Mouse (Mus musculus) brown adipose tissue, adult 24 weeks (tissue): ENCODE measurements at regions not wholly inside any gene's neighbourhood (a gene's known extent, or its start where the extent isn't known, plus 50 kb on each side); places are given as distances from the start of the nearest gene placed in this dataset.

Experiments used
- H3K27ac ChIP-seq: fragments of 200-500 bp; replicated peaks from 2 replicates; pipeline ENCODE4 v1.5.1; 2012; ENCODE audit warnings: low read depth, mild to moderate bottlenecking, low read length
- H3K4me1 ChIP-seq: fragments of 200-500 bp; 2 replicates; pipeline ENCODE4 v1.6.1; 2012; ENCODE audit warnings: low read length, mixed read lengths; ENCODE audit not compliant: control insufficient read depth, insufficient read depth, insufficient read length
- H3K4me3 ChIP-seq: fragments of 200-500 bp; 2 replicates; pipeline ENCODE4 v1.5.1; 2012; ENCODE audit warnings: low read depth, mild to moderate bottlenecking, low read length, moderate library complexity; ENCODE audit not compliant: insufficient read depth

- no peak overlapping the region for H3K27ac ChIP-seq
- H3K4me1 ChIP-seq = no peaks in the 10 kb centered on the region
- no peak overlapping the region for H3K4me3 ChIP-seq
Observed at GRCm38 (mm10) chr6:143479239-143479638, 312.2 kb downstream of the Etnk1 start.

- Histone ChIP-seq H3K27ac (no peak overlapping the region), H3K4me1 (no peaks in the 10 kb centered on the region), H3K4me3 (no peak overlapping the region)
Observed at GRCm38 (mm10) chr6:143479701-143480388, 312.8 kb downstream of the Etnk1 start.

- no peak overlapping the region for H3K4me3 ChIP-seq
- no peak overlapping the region for H3K27ac ChIP-seq
- no peaks in the 10 kb centered on the region for H3K4me1 ChIP-seq
Observed at GRCm38 (mm10) chr6:143482272-143482671, 315.3 kb downstream of the Etnk1 start.

- Histone ChIP-seq H3K4me1 (no peaks in the 10 kb centered on the region), H3K4me3 (no peak overlapping the region), H3K27ac (no peak overlapping the region)
Observed at GRCm38 (mm10) chr6:143482868-143483267, 315.8 kb downstream of the Etnk1 start.

- no peak overlapping the region for H3K4me3 ChIP-seq
- no peaks in the 10 kb centered on the region for H3K4me1 ChIP-seq
- H3K27ac ChIP-seq = no peak overlapping the region
Observed at GRCm38 (mm10) chr6:143484941-143485340, 317.9 kb downstream of the Etnk1 start.

- Histone ChIP-seq H3K4me1 (no peaks in the 10 kb centered on the region), H3K27ac (no peak overlapping the region), H3K4me3 (no peak overlapping the region)
Observed at GRCm38 (mm10) chr6:143487003-143487402, 320.0 kb downstream of the Etnk1 start.

- H3K27ac ChIP-seq = no peak overlapping the region
- no peaks in the 10 kb centered on the region for H3K4me1 ChIP-seq
- H3K4me3 ChIP-seq = no peak overlapping the region
Observed at GRCm38 (mm10) chr6:143490019-143490418, 323.0 kb downstream of the Etnk1 start.

GRCm38 (mm10) chr6:143491380-143491779, 324.4 kb downstream of the Etnk1 start:
- H3K4me3 ChIP-seq = no peak overlapping the region
- no peak overlapping the region for H3K27ac ChIP-seq
- no peaks in the 10 kb centered on the region for H3K4me1 ChIP-seq

- Histone ChIP-seq H3K4me3 (no peak overlapping the region), H3K4me1 (no peaks in the 10 kb centered on the region), H3K27ac (no peak overlapping the region)
Observed at GRCm38 (mm10) chr6:143493543-143493942, 326.5 kb downstream of the Etnk1 start.

- H3K4me1 ChIP-seq = no peaks in the 10 kb centered on the region
- no peak overlapping the region for H3K27ac ChIP-seq
- H3K4me3 ChIP-seq = no peak overlapping the region
Observed at GRCm38 (mm10) chr6:143494341-143494740, 327.3 kb downstream of the Etnk1 start.

- no peak overlapping the region for H3K27ac ChIP-seq
- H3K4me3 ChIP-seq = no peak overlapping the region
- H3K4me1 ChIP-seq = no peaks in the 10 kb centered on the region
Observed at GRCm38 (mm10) chr6:143494886-143495285, 327.9 kb downstream of the Etnk1 start.

- no peak overlapping the region for H3K27ac ChIP-seq
- H3K4me3 ChIP-seq = no peak overlapping the region
- H3K4me1 ChIP-seq = no peaks in the 10 kb centered on the region
Observed at GRCm38 (mm10) chr6:143498764-143499163, 331.7 kb downstream of the Etnk1 start.

- Histone ChIP-seq H3K4me1 (no peaks in the 10 kb centered on the region), H3K27ac (no peak overlapping the region), H3K4me3 (no peak overlapping the region; the same call in 1 of the 2 replicates)
Observed at GRCm38 (mm10) chr6:143499259-143500043, 332.4 kb downstream of the Etnk1 start.

- Histone ChIP-seq H3K27ac (no peak overlapping the region), H3K4me3 (no peak overlapping the region), H3K4me1 (no peaks in the 10 kb centered on the region)
Observed at GRCm38 (mm10) chr6:143502803-143503202, 335.8 kb downstream of the Etnk1 start.

- H3K4me3 ChIP-seq = no peak overlapping the region
- no peak overlapping the region for H3K27ac ChIP-seq
- no peaks in the 10 kb centered on the region for H3K4me1 ChIP-seq
Observed at GRCm38 (mm10) chr6:143503953-143504352, 336.9 kb downstream of the Etnk1 start.

GRCm38 (mm10) chr6:143513459-143513858, 346.4 kb downstream of the Etnk1 start:
- Histone ChIP-seq H3K4me3 (no peak overlapping the region), H3K27ac (no peak overlapping the region), H3K4me1 (no peaks in the 10 kb centered on the region)
